Mouse (Mus musculus) liver, embryonic 15.5 days (tissue): ENCODE measurements around the gene Slc9a6. TPM values are rescaled to one million over a fixed set of nuclear protein-coding genes. Genes with fewer than 3 reads are reported as not detected.

ENCODE experiments used
- ATAC-seq: fragments of 200-750 bp; cut with Nextera tagmentation; 2 replicates; pipeline ENCODE4 v1.8.0; 2017; ENCODE audit warnings: moderate number of reproducible peaks, mild to moderate bottlenecking, moderate library complexity; ENCODE audit not compliant: insufficient read depth
- H3K27ac ChIP-seq: fragments of 300-500 bp; sonication (generic); replicated peaks from 2 replicates; pipeline ENCODE4 v1.5.1; 2015; ENCODE audit warnings: mild to moderate bottlenecking, inconsistent platforms
- H3K27me3 ChIP-seq: fragments of 300-500 bp; sonication (generic); 2 replicates; pipeline ENCODE4 v1.6.1; 2015; ENCODE audit warnings: mild to moderate bottlenecking, inconsistent platforms
- H3K36me3 ChIP-seq: fragments of 300-500 bp; sonication (generic); replicated peaks from 2 replicates; pipeline ENCODE4 v1.6.1; 2015; ENCODE audit warnings: moderate library complexity, mild to moderate bottlenecking, inconsistent platforms
- H3K4me1 ChIP-seq: fragments of 300-500 bp; sonication (generic); replicated peaks from 2 replicates; pipeline ENCODE4 v1.6.1; 2015; ENCODE audit warnings: inconsistent platforms
- H3K4me2 ChIP-seq: fragments of 300-500 bp; sonication (generic); 2 replicates; pipeline ENCODE4 v1.6.1; 2015; ENCODE audit warnings: moderate library complexity, mild to moderate bottlenecking, inconsistent platforms
- H3K4me3 ChIP-seq: fragments of 300-500 bp; sonication (generic); replicated peaks from 2 replicates; pipeline ENCODE4 v1.5.1; 2015; ENCODE audit warnings: mild to moderate bottlenecking, inconsistent platforms
- H3K9ac ChIP-seq: fragments of 300-500 bp; sonication (generic); 2 replicates; pipeline ENCODE4 v1.6.1; 2015; ENCODE audit warnings: moderate library complexity, mild to moderate bottlenecking, inconsistent platforms
- H3K9me3 ChIP-seq: fragments of 300-500 bp; sonication (generic); replicated peaks from 2 replicates; pipeline ENCODE4 v1.6.1; 2016; ENCODE audit warnings: inconsistent platforms
- whole genome bisulfite sequencing: fragments of 180-500 bp; shearing (Covaris S2); methylation state at CpG from one replicate; pipeline ENCODE4 v1.1.7; 2015; ENCODE audit warnings: mixed read lengths; ENCODE audit not compliant: insufficient replicate concordance; 5-methylcytosine and 5-hydroxymethylcytosine counted together
- polyA plus RNA-seq: library from polyadenylated mRNA; unstranded; fragments of >200 nt; fragmentation: Nextera tagmentation; extraction: Ambion mirVana; gene quantifications from 2 replicates; pipeline ENCODE4 v1.2.1, GENCODE M21; 2015

Slc9a6 gene
- polyA plus RNA-seq, 1 experiment from 2014 or later, result 3.6 TPM

GRCm38 (mm10) chrX:56636185-56636584 is 26.6 kb downstream of the Slc9a6 start:
- H3K27me3 ChIP-seq, result no peaks in the 10 kb centered on the region
- no peaks in the 10 kb centered on the region for H3K9me3 ChIP-seq
- ATAC-seq, result no peak
- WGBS, result 67% methylated on average over 5 of the region's 5 CpGs
- no peaks in the 10 kb centered on the region for H3K36me3 ChIP-seq
- H3K4me2 ChIP-seq, result no peak overlapping the region
- H3K4me1 ChIP-seq, result no peaks in the 10 kb centered on the region
- no peak overlapping the region for H3K9ac ChIP-seq
- no peak overlapping the region for H3K27ac ChIP-seq
- no peak overlapping the region for H3K4me3 ChIP-seq

- ATAC-seq, result no peak
- H3K9ac ChIP-seq, result no peak overlapping the region
Observed at GRCm38 (mm10) chrX:56640066-56640465, 30.5 kb downstream of the Slc9a6 start.

GRCm38 (mm10) chrX:56649549-56650354 is 40.2 kb downstream of the Slc9a6 start:
- Histone ChIP-seq H3K27me3 (no peaks in the 10 kb centered on the region), H3K27ac (no peak overlapping the region), H3K4me2 (no peak overlapping the region), H3K9me3 (no peaks in the 10 kb centered on the region), H3K4me3 (no peak overlapping the region), H3K36me3 (no peaks in the 10 kb centered on the region), H3K4me1 (no peaks in the 10 kb centered on the region), H3K9ac (no peak overlapping the region)
- 51% methylated on average over 7 of the region's 7 CpGs for WGBS
- no peak for ATAC-seq

More at GRCm38 (mm10) chrX:56640066-56640465, 30.5 kb downstream of the Slc9a6 start:
- Histone ChIP-seq H3K27ac (no peak overlapping the region), H3K27me3 (no peaks in the 10 kb centered on the region), H3K4me2 (no peak overlapping the region), H3K36me3 (no peaks in the 10 kb centered on the region), H3K4me3 (no peak overlapping the region), H3K9me3 (no peaks in the 10 kb centered on the region), H3K4me1 (no peaks in the 10 kb centered on the region)
- WGBS, result 5% methylated on average over 1 of the region's 1 CpGs

- Histone ChIP-seq H3K9ac (no peak overlapping the region), H3K4me1 (no peaks in the 10 kb centered on the region), H3K9me3 (no peaks in the 10 kb centered on the region), H3K4me3 (no peak overlapping the region), H3K36me3 (no peaks in the 10 kb centered on the region), H3K27me3 (no peaks in the 10 kb centered on the region), H3K4me2 (no peak overlapping the region), H3K27ac (no peak overlapping the region)
- no peak for ATAC-seq
- WGBS, result 62% methylated on average over 2 of the region's 2 CpGs
Observed at GRCm38 (mm10) chrX:56650355-56650652, 40.7 kb downstream of the Slc9a6 start.

- H3K4me2 ChIP-seq, result no peak overlapping the region
- no peaks in the 10 kb centered on the region for H3K4me1 ChIP-seq
- 60% methylated on average over 6 of the region's 6 CpGs for WGBS
- ATAC-seq, result no peak
- H3K36me3 ChIP-seq, result no peaks in the 10 kb centered on the region
- H3K4me3 ChIP-seq, result no peak overlapping the region
- no peak overlapping the region for H3K9ac ChIP-seq
- no peaks in the 10 kb centered on the region for H3K9me3 ChIP-seq
- no peak overlapping the region for H3K27ac ChIP-seq
- H3K27me3 ChIP-seq, result no peaks in the 10 kb centered on the region
Observed at GRCm38 (mm10) chrX:56650885-56651284, 41.3 kb downstream of the Slc9a6 start.

- H3K27ac ChIP-seq, result no peak overlapping the region
- 57% methylated on average over 7 of the region's 7 CpGs for WGBS
Observed at GRCm38 (mm10) chrX:56651738-56652137, 42.2 kb downstream of the Slc9a6 start.

GRCm38 (mm10) chrX:56655686-56656085 is 46.1 kb downstream of the Slc9a6 start:
- Histone ChIP-seq H3K4me3 (no peak overlapping the region), H3K27ac (no peak overlapping the region), H3K36me3 (no peaks in the 10 kb centered on the region), H3K27me3 (no peaks in the 10 kb centered on the region), H3K4me2 (no peak overlapping the region), H3K4me1 (no peaks in the 10 kb centered on the region), H3K9me3 (no peaks in the 10 kb centered on the region), H3K9ac (no peak overlapping the region)
- ATAC-seq, result no peak
- WGBS, result 61% methylated on average over 2 of the region's 2 CpGs

More at GRCm38 (mm10) chrX:56651738-56652137, 42.2 kb downstream of the Slc9a6 start:
- H3K9ac ChIP-seq, result no peak overlapping the region
- H3K9me3 ChIP-seq, result no peaks in the 10 kb centered on the region
- ATAC-seq, result no peak
- H3K4me2 ChIP-seq, result no peak overlapping the region
- no peaks in the 10 kb centered on the region for H3K4me1 ChIP-seq
- H3K36me3 ChIP-seq, result no peaks in the 10 kb centered on the region
- H3K27me3 ChIP-seq, result no peaks in the 10 kb centered on the region
- no peak overlapping the region for H3K4me3 ChIP-seq

- H3K36me3 ChIP-seq, result no peaks in the 10 kb centered on the region
- no peak overlapping the region for H3K9ac ChIP-seq
- H3K9me3 ChIP-seq, result no peaks in the 10 kb centered on the region
- 46% methylated on average over 2 of the region's 2 CpGs for WGBS
- no peak for ATAC-seq
- no peak overlapping the region for H3K27ac ChIP-seq
- H3K4me2 ChIP-seq, result no peak overlapping the region
- H3K4me3 ChIP-seq, result no peak overlapping the region
- H3K4me1 ChIP-seq, result no peaks in the 10 kb centered on the region
- H3K27me3 ChIP-seq, result no peaks in the 10 kb centered on the region
Observed at GRCm38 (mm10) chrX:56659286-56659685, 49.7 kb downstream of the Slc9a6 start.

- Histone ChIP-seq H3K4me3 (no peak overlapping the region), H3K36me3 (no peaks in the 10 kb centered on the region), H3K27ac (no peak overlapping the region), H3K9ac (no peak overlapping the region), H3K27me3 (no peaks in the 10 kb centered on the region), H3K4me1 (no peaks in the 10 kb centered on the region), H3K4me2 (no peak overlapping the region), H3K9me3 (no peaks in the 10 kb centered on the region)
- ATAC-seq, result no peak
- WGBS, result 88% methylated on average over 12 of the region's 12 CpGs
Observed at GRCm38 (mm10) chrX:56661143-56661542, 51.6 kb downstream of the Slc9a6 start.

GRCm38 (mm10) chrX:56662316-56662715 is 52.8 kb downstream of the Slc9a6 start:
- Histone ChIP-seq H3K27ac (no peak overlapping the region), H3K9me3 (no peaks in the 10 kb centered on the region), H3K36me3 (no peaks in the 10 kb centered on the region), H3K4me1 (no peaks in the 10 kb centered on the region), H3K4me2 (no peak overlapping the region), H3K9ac (no peak overlapping the region), H3K27me3 (no peaks in the 10 kb centered on the region), H3K4me3 (no peak overlapping the region)
- no peak for ATAC-seq
- 70% methylated on average over 6 of the region's 6 CpGs for WGBS

GRCm38 (mm10) chrX:56663377-56663776 is 53.8 kb downstream of the Slc9a6 start:
- WGBS, result 63% methylated on average over 4 of the region's 4 CpGs
- Histone ChIP-seq H3K27ac (no peak overlapping the region), H3K4me3 (no peak overlapping the region), H3K36me3 (no peaks in the 10 kb centered on the region), H3K4me2 (no peak overlapping the region), H3K27me3 (no peaks in the 10 kb centered on the region), H3K4me1 (no peaks in the 10 kb centered on the region), H3K9ac (no peak overlapping the region), H3K9me3 (no peaks in the 10 kb centered on the region)
- ATAC-seq, result no peak
